Mouse (Mus musculus) spleen, adult 2 months (tissue): ENCODE results near the gene Smoc1. TPM values are rescaled to one million over a fixed set of nuclear protein-coding genes. Genes with fewer than 3 reads are reported as not detected.

ENCODE experiments used
- DNase-seq, 2 experiments: peaks; one replicate each; pipeline versions ENCODE4 v3.0.0 to v3.0.0-alpha.2; 2012 to 2021; ENCODE audit warnings: low spot score in 2 of 2, low read depth in 1 of 2
- H3K27ac ChIP-seq: fragments of 200-500 bp; 2 replicates; pipeline ENCODE4 v1.5.1; 2012; ENCODE audit warnings: low read length, inconsistent platforms; ENCODE audit not compliant: insufficient read depth
- H3K27me3 ChIP-seq: fragments of 200-500 bp; 2 replicates; pipeline ENCODE4 v1.6.1; 2012; ENCODE audit warnings: mild to moderate bottlenecking, moderate library complexity, low read length, inconsistent platforms; ENCODE audit not compliant: control insufficient read depth, insufficient read depth
- H3K36me3 ChIP-seq: fragments of 200-500 bp; 2 replicates; pipeline ENCODE4 v1.6.1; 2012; ENCODE audit warnings: mild to moderate bottlenecking, low read length, inconsistent platforms; ENCODE audit not compliant: control insufficient read depth, insufficient read depth
- H3K4me1 ChIP-seq: fragments of 200-500 bp; 2 replicates; pipeline ENCODE4 v1.6.1; 2011; ENCODE audit warnings: inconsistent platforms; ENCODE audit not compliant: control insufficient read depth, insufficient read depth, insufficient read length
- H3K4me3 ChIP-seq: fragments of 200-500 bp; 2 replicates; pipeline ENCODE4 v1.5.1; 2011; ENCODE audit warnings: mild to moderate bottlenecking, inconsistent platforms; ENCODE audit not compliant: insufficient read depth, insufficient read length; ENCODE audit errors: extremely low read depth
- CTCF ChIP-seq: fragments of 200-500 bp; IDR thresholded peaks from 2 replicates; pipeline ENCODE4 v1.5.1; 2011; ENCODE audit warnings: mild to moderate bottlenecking, inconsistent platforms; ENCODE audit not compliant: insufficient read depth, insufficient read length, insufficient replicate concordance; ENCODE audit errors: extremely low read depth
- POLR2A ChIP-seq: fragments of 200-500 bp; IDR thresholded peaks from 2 replicates; pipeline ENCODE4 v1.6.1; 2011; ENCODE audit warnings: low read depth, low read length, inconsistent platforms
- WGBS: fragments of 180-500 bp; shearing (Covaris S2); methylation state at CpG from one replicate; pipeline ENCODE4 v1.1.7; 2018; 5-methylcytosine and 5-hydroxymethylcytosine counted together
- polyA plus RNA-seq: library from polyadenylated mRNA; depleted of rRNA; stranded (reverse); fragments of >200 nt; gene quantifications from 2 replicates; pipeline ENCODE4 v1.2.3, GENCODE M21; 2012

The Smoc1 gene
- polyA plus RNA-seq, 1 experiment = 0.51 TPM

DNA sequence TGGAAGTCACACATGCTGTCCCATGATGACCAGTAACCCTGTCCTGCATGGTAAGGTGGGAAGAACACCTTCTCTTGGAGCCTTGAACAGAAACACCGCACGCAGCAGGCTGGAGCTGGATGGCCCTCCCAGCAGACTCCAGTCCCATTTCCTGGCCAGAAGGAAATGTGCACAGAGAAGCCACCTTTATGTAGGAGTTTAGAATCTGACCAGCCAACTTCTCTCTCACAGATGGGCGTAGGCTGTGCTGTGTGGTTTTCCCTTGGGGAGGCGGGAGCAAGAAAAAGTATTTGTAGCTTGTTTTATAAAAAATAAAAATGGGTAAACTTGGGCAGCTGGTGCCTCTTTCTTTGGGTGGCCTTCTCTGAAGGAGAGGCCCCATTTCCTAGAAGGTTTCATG, 159.5 kb downstream of the Smoc1 start:
- Histone ChIP-seq H3K4me1 (no peaks in the 10 kb centered on the region), H3K27me3 (no peaks in the 10 kb centered on the region), H3K27ac (no peak overlapping the region), H3K4me3 (no peak overlapping the region), H3K36me3 (no peaks in the 10 kb centered on the region)
- WGBS = 60% methylated on average over 4 of the region's 4 CpGs
- no peak for DNase-seq
- TF ChIP-seq CTCF (no peak), POLR2A (no peak)

DNA sequence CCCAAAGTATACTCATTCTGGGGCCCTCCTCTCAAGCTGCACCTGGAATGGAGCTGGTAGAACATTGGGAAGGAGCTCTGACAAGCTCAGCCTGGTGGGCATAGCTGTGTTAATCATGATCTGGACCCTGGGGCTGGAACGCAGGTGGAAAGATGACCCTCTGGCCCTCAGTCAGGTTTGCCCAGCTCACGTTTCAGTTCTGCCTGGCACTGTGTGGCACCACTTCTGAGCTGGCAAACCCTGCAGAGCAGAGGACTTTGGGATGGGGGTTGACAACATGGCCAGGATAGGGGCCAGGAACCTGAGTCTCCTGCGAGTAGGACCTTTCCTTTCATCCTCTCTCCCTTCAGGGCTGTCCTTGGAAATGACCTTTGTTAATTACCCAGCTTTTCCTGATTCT, 160.1 kb downstream of the Smoc1 start:
- H3K27ac ChIP-seq = no peak overlapping the region
- DNase-seq = no peak
- TF ChIP-seq CTCF (no peak), POLR2A (no peak)

DNA sequence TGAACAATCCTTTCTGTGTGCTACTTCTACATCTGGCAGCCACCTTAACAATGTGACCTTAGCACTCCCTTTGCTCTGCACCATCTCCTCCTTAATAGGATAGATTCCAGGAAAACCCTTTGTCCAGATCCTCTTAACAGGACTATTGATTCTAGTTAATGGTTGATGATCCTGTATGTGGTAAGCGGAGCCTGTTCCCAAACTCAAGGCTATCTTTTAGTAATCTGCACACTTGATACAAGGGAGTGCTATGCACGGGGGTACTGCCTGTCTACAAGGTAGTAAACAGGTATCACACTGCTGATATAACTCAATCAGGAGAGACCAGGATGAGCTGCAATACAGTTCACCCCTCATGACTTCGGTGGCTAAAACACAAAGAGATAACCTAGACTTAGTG, 161.8 kb downstream of the Smoc1 start:
- TF ChIP-seq POLR2A = no peak
- no peak for TF ChIP-seq CTCF
- Histone ChIP-seq H3K36me3 (no peaks in the 10 kb centered on the region), H3K4me3 (no peak overlapping the region), H3K27ac (no peak overlapping the region), H3K4me1 (no peaks in the 10 kb centered on the region), H3K27me3 (no peaks in the 10 kb centered on the region)
- DNase-seq = no peak
- 81% methylated on average over 3 of the region's 3 CpGs for WGBS

More for the DNA sequence above, 160.1 kb downstream of the Smoc1 start:
- no peaks in the 10 kb centered on the region for H3K36me3 ChIP-seq
- no peak overlapping the region for H3K4me3 ChIP-seq
- H3K27me3 ChIP-seq = no peaks in the 10 kb centered on the region
- H3K4me1 ChIP-seq = no peaks in the 10 kb centered on the region
- WGBS = 79% methylated on average over 3 of the region's 3 CpGs

DNA sequence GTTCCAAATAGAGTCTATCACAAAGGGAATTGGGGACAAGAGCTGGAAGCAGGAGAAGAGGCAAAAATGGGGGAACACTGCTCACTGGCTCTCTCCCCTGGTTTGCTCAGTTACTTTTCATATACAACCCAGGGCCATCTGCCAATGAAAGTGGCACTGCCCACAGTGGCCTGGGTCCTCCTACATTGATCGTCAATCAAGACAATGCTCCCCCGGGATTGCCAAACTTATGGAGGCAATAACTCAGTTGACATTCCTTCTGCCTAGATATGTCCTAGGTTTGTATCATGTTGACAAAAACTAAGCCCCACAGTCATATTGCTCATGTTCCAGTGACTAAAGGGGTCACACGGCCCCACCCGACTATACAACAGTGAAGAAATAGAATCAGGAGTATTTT, 162.4 kb downstream of the Smoc1 start:
- no peaks in the 10 kb centered on the region for H3K36me3 ChIP-seq
- WGBS = 95% methylated on average over 4 of the region's 4 CpGs
- H3K4me3 ChIP-seq = no peak overlapping the region
- H3K27me3 ChIP-seq = no peaks in the 10 kb centered on the region
- H3K4me1 ChIP-seq = no peaks in the 10 kb centered on the region
- no peak for DNase-seq
- no peak for TF ChIP-seq CTCF
- no peak for TF ChIP-seq POLR2A
- H3K27ac ChIP-seq = no peak overlapping the region

DNA sequence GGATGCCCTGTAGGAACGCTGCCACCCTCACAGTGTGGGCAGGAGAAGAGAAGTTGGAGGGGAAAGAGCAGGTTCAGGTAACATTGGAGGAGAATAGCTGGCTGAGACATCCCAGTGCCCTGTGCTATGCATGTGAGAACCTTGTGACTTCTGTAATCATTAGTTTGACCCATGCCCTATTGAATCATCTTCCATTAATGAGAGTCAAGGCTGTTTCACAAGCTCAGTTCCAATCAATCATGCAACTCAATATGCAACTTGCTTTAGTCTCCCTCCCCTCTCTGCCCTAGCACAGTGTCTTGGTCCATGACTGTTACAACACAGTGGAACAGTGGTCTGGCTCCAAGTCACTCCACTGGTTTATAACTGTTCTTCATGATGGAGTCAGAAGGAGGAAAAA, 163.0 kb downstream of the Smoc1 start:
- H3K4me3 ChIP-seq = no peak overlapping the region
- H3K27me3 ChIP-seq = no peaks in the 10 kb centered on the region
- no peaks in the 10 kb centered on the region for H3K4me1 ChIP-seq
- H3K36me3 ChIP-seq = no peaks in the 10 kb centered on the region
- WGBS = 100% methylated on average over 1 of the region's 1 CpGs
- DNase-seq = no peak
- TF ChIP-seq CTCF (no peak), POLR2A (no peak)
- H3K27ac ChIP-seq = no peak overlapping the region

DNA sequence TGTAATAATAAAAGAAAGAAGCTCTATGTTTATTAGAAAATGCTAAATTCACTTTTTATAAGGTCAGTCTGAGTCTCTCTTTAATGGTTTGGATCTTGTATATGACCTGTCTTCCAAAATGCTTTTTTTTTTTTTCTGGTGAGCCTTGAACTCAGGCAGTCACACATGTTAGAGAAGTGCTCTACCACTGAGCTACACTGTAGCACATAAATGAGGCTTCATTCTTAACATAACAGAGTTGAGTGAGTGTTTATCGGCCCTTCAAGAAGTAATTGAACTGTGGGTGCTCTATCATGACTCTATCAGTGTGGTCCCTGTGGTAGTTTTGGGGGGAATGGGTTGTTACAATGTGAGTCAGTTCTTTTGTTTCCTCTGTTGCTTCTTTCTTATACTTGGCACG, 167.4 kb downstream of the Smoc1 start:
- no peaks in the 10 kb centered on the region for H3K36me3 ChIP-seq
- no peaks in the 10 kb centered on the region for H3K27me3 ChIP-seq
- no peak overlapping the region for H3K27ac ChIP-seq
- H3K4me1 ChIP-seq = no peaks in the 10 kb centered on the region
- TF ChIP-seq POLR2A = no peak
- no peak for TF ChIP-seq CTCF
- WGBS = 78% methylated on average over 2 of the region's 2 CpGs
- no peak overlapping the region for H3K4me3 ChIP-seq
- no peak for DNase-seq

DNA sequence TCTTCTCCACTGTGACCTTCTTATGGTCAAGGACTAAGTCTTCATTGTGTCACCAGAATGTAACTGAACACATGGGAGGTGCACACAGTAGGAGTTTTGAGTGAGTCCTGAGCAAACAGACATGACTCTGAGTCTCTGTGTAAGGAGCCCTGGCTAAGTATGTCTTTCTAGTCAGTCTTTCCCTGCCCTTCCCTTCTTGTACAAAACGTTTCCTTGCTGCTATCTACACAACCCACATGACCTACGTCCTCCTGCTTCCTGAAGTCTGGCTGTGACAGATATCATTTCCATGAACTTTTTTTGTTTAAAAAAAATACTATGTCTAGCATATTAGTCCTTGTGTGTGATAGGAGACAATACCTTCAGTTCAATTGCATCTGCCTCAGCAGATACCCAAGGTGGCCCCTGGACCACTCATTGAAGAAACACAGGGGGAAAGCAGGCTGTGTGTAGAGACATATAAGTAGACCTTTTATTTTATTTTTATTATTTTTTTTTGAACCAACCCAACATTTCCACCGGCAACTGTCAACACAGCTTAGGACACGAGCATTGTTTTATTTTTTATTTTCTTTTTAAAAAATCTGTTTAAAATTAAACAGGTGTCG, 171.0 kb downstream of the Smoc1 start:
- Histone ChIP-seq H3K36me3 (no peaks in the 10 kb centered on the region), H3K27ac (no peak overlapping the region), H3K4me3 (no peak overlapping the region), H3K27me3 (no peaks in the 10 kb centered on the region), H3K4me1 (no peaks in the 10 kb centered on the region)
- no peak for TF ChIP-seq POLR2A
- no peak for TF ChIP-seq CTCF
- 50% methylated on average over 5 of the region's 5 CpGs for WGBS
- no peak for DNase-seq
